ENCODE assay signal across 10 mouse cellular contexts in the genomic region with DNA sequence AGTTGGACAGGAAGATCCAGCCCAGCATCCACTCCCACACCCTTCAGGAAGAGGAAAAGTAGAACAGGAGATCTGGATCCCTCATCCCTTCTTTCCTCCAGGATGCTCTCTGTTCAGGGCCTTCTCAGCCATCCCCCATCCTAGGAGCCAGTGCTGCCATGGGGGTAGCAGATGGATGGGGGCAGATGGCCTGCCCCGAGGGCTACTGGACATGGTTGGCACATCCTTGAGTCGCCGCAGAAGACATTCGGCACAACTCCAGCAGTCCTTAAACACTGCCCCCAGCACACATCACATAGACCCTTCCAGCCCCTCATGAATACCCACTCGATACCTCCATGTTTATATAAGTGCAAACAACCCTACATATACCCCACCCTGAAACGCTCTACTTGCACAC.
"Had no signal": no experiment of that assay in that cellular context is flagged by ENCODE, and none has a peak within 500 bp of the region (broad histone marks: within the 10 kb centered on the region; RNA-seq: fewer than 3 reads in every experiment).

No protein-coding gene starts in this region.

- DNase-seq: kidney, adult 8-10 months; kidney, postnatal 25 days; liver, embryonic 13.5 days; liver, postnatal 0 days; lung, postnatal 14 days; right cerebral cortex, adult 18-20 months; right cerebral cortex, postnatal 4 days; spleen, adult 18-20 months; thymus, adult 18-20 months; thymus, postnatal 14 days had no signal
